Mouse (Mus musculus): ENCODE measurements at regions not wholly inside any gene's neighbourhood (a gene's known extent, or its start where the extent isn't known, plus 50 kb on each side); places are given as distances from the start of the nearest gene placed in this dataset.
A peak's percentile ranks its signal among the peaks of the same experiment; 100 is the strongest.

DNA sequence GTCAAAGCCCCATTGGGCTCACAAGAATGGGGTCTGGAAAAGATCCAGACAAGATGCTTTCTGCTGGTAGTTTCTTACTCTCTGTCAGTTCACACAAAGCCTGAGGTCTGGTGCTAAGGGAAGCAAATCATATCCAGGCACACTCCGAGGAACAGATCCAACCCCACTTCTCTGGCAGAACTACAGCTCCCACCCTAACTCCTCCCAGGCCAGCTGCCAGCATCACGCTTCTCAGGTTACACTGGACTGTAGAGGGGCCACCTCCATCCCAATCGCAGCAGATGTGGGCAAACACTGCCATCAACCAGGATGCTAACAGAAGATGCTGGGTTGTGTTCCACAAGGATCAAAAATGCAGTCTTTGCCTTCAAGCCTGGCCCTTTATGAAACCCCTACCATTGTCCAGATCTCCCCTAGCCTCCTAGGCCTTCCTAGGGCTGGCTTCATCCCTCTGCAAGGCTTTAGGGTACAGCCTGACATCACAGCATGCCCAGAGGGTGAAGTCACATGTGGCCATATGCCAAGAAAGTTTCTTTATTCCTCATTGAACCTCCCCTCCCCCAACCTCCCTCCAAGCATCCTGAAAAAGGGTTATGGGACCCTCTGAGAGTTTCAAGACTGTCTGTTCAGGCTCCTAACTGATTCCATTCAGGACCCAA, 99.6 kb upstream of the 2610301B20Rik start:
- peak; percentile 57 for DNase-seq (ENCODE audit: low spot score)

DNA sequence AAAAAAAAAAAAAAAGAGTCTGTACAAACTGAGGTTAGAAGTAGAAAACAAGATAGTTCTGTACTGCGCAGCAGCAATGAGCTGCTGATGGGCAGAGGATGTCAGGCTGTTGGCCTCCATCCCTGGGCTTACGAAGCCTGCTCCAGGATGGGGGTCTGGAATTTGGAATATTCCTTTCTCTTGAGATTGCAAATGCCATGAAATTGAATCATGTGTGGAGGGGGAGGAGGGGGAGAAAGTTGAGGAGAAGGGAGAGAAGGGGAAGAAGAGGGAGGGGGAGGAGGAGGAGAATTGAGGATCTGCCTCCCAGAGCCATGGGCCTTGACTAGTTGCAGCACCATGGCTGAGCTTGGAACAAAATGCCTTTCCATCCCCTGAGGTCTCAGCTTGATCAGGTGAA, 87.6 kb upstream of the 2610301B20Rik start:
- no peak for DNase-seq (ENCODE audit: low spot score)

DNA sequence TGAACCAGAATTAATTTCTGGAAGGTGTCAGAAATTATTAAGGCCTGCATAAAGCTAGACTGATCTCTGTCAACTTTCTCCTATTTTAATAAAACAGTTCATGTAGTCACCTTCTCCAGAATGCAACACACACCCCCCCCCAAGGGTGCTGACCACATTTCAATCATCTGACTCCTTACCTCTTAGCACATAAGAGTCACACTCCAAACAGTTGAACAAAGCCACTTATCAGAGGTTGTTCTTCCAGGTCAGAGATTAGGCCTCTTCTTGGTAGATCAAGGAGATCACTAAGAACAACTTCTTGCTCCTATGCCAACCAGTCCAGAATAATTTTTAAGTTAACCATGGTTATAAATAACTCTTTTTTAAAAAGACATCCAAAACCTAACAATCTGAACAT, 86.0 kb upstream of the 2610301B20Rik start:
- no peak for DNase-seq (ENCODE audit: low spot score)

DNA sequence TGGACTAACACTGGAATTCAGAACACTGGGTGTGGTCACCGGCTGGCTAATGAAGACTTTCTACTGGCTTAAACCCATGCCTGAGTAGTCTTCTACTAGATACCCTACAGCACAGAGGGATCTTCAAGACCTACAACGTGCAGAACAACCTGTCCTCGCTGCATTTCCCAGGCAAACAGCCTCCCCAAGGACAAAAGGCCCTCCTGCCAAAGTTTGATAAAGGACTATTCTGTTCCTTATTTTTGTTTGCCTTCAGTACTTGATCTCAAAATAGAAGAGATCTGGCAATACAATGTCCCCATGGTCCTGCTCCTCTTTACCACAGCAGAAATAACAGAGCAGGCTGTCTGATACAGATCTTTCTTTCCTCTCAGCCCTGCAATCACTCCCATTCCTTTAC, 85.2 kb upstream of the 2610301B20Rik start:
- no peak for DNase-seq (ENCODE audit: low spot score)

DNA sequence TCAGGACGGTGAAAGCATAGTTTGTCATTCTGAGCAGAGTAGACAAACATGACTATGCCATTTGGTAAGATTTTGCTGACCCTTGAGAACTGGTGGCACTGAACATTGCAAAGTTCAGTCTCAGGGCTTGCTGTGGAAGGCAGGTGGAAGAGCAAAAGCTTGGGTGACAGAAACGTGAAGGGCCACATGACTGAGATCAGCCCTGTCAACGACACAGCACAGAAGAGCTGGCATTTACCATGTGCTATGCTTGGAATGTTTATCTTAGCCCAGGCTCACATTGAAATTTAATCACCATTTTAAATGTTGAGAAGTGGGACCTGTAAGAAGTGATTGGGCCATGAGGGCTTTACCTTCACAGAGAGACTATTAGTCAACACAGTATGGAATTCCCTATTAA, 81.7 kb upstream of the 2610301B20Rik start:
- DNase-seq (ENCODE audit: low spot score), result no peak

DNA sequence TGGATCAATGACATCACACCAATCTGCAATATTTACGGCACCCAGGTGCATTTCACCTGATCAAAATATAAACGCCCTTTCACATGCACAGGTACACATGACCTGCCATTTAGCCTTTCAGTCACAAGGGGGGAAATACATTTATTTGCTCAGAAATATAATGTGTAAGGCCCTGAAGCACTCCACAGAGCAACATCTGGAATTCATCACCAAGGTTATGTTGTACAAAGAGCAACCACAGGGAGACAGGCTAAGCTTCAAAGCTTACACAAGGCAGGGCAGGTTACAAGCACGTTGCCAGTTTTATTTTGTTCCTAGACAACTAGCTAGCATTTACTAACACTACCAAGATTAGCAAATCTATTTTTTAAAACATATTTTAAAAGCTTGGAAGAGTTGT, 79.8 kb upstream of the 2610301B20Rik start:
- peak; percentile 61 for DNase-seq (ENCODE audit: low spot score)

DNA sequence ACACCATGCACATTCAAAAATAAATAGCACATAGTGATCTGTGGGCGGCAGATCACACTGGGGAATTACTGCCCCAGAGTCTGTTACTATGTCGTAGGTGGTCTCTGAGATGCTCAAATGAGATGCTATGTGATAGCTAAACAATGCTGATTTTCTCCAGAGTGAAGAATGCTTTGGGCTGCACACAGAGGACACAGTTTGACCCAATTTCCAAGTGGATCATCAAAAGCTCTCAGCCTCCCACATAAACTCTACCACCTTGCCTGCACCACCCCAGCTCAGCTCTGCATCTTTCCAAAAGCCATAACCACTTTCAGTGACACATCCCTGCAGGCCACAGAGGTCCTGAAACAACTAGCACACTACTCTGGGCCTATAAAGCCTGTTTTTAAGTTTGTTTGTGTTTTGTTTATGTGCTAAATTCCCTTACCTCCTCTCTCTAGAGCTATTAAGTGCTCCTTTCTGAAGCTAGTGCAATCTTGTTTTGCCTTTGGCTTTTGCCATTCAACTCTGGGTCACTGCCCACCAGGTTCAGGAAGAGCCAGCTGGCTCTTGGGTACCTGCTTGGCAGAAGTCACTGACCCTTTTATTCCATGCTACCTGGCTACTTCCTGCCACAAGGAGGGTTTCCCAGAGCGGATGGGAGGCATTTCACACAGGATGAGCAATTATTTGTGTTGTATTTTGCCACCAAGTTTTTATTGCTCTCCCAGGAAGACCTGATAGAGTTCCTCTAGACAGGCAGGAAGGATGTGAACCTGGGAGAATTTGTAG, 73.3 kb upstream of the 2610301B20Rik start:
- DNase-seq (ENCODE audit: low spot score), result no peak

DNA sequence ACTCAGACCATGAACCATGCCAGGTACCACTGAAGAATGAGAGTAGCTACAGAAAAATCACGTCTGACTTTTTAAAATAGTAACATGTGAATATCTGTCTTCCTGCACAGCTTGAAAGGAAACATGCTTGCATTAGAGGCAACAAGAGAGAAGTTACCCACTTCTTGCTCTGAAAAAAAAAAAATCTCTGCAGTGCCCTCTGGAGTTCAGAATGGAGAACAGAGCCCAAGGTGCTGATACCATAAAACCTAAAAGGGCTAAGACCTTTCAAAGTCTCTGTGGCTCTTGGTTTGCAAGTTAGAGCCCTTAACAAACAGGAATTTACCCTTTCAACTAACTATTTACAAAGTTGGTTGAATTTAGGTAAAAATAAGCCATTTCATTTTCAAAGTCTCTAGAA, 69.6 kb upstream of the 2610301B20Rik start:
- DNase-seq (ENCODE audit: low spot score), result no peak

DNA sequence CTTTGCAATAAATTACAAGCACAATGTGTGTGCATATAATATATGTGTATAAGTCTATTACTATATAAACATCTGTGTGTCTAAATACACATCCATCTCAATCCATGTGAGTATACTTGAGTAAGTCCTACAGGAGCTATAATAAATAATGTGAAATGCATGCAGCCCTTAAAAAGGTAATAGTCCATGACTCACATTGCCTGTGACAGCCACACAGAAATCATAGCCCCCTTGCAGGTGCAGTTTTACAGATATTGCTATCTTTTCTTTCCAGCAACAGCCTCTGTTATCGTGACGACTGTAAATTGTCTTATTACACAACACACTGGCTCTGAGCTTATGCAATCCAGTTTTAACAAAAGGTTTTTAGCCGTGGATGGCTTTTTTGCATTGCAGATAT, 67.0 kb upstream of the 2610301B20Rik start:
- DNase-seq (ENCODE audit: low spot score), result no peak

DNA sequence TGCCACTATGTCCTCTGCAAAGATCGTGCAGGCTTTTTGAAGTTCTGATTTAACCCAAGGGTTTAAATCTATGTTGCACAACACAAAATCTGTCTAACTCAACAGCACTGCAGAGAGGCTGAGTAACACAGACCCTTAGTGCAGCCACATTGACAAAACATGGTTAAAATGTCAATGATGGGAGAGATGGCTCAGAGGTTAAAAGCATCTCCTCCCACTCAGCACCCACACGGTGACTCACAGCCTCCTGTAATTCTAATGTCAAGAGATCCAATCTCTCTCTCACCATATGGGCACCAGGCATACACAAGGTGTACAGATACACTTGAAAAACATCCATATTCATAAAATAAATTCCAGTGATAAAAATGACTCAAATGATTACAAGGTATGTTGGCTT, 61.4 kb upstream of the 2610301B20Rik start:
- no peak for DNase-seq (ENCODE audit: low spot score)

Data from embryo, embryonic 10 days (tissue).